Mouse (Mus musculus): ENCODE measurements around the gene Asic4. TPM values are rescaled to one million over a fixed set of nuclear protein-coding genes. Genes with fewer than 3 reads are reported as not detected.

The Asic4 gene
- polyA plus RNA-seq, 1 experiment, result 0.02 TPM

GRCm38 (mm10) chr1:75455948-75456347, 5.7 kb downstream of the Asic4 start:
- DNase-seq (ENCODE audit: low read depth in 1 of 2, low spot score in 2 of 2), result no peak
- Histone ChIP-seq H3K4me1 (ENCODE audit: control insufficient read depth, insufficient read depth, insufficient read length) (peaks cover 5% of the 10 kb centered on the region; the same call in 1 of the 2 replicates), H3K27me3 (ENCODE audit: control insufficient read depth, insufficient read depth, low read length) (peaks cover 23% of the 10 kb centered on the region), H3K27ac (ENCODE audit: insufficient read depth, low read length) (no peak overlapping the region), H3K36me3 (ENCODE audit: control insufficient read depth, insufficient read depth, low read length) (no peaks in the 10 kb centered on the region), H3K4me3 (ENCODE audit: extremely low read depth, insufficient read depth, insufficient read length) (no peak overlapping the region)
- WGBS, result 40% methylated on average over 5 of the region's 5 CpGs
- no peak for TF ChIP-seq CTCF (IDR thresholded peaks at IDR 0.05; ENCODE audit: extremely low read depth, insufficient read depth, insufficient read length, insufficient replicate concordance)
- no peak for TF ChIP-seq POLR2A (IDR thresholded peaks at IDR 0.05; ENCODE audit: low read depth, low read length)

DNA sequence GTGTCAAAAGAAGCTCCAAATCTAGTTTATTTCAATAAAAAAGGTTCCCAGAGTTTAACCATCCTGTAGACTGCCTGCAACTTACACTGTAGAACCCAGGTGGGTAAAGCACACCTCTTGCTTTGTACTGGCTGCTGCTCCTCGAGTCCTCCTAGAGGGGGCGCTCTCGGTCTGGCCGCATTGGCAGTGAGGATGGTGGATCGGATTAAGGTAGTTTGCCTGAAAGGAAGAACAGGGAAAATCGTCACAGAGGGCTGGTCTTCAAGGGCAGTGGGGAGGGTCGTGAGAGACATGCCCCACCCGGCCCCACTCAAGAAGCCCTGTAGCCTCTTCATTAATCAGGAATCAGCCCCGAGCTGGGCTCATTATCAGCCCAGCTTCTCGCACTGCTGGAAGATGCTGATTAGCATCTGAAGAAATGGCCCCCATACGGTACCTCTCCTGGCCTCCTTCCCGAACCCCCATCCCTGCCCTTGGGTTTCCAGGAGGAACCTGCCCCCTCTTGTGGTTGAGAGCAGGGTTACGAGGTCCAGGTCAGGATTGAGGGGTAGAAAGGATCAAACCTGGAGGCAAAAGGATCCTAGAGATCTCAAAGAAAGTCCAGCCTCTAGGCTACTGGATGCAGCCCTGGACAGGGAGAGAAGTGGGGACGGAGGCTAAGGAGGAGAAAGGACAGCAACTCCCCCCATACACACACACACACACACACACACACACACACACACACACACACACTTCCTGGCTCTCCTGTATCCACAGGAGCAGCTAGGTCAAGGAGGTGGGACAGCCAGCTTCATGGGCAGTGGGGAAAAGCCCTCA, 6.7 kb downstream of the Asic4 start:
- WGBS, result 15% methylated on average over 14 of the region's 14 CpGs
- DNase-seq (ENCODE audit: low read depth in 1 of 2, low spot score in 2 of 2), result no peak
- H3K27ac ChIP-seq (ENCODE audit: insufficient read depth, low read length), result no peak overlapping the region
- H3K4me3 ChIP-seq (ENCODE audit: extremely low read depth, insufficient read depth, insufficient read length), result no peak overlapping the region
- TF ChIP-seq POLR2A (IDR thresholded peaks at IDR 0.05; ENCODE audit: low read depth, low read length), result no peak
- no peak for TF ChIP-seq CTCF (IDR thresholded peaks at IDR 0.05; ENCODE audit: extremely low read depth, insufficient read depth, insufficient read length, insufficient replicate concordance)
- peaks cover 16% of the 10 kb centered on the region for H3K27me3 ChIP-seq (ENCODE audit: control insufficient read depth, insufficient read depth, low read length)
- H3K36me3 ChIP-seq (ENCODE audit: control insufficient read depth, insufficient read depth, low read length), result no peaks in the 10 kb centered on the region
- peaks cover 5% of the 10 kb centered on the region; the same call in 1 of the 2 replicates for H3K4me1 ChIP-seq (ENCODE audit: control insufficient read depth, insufficient read depth, insufficient read length)

DNA sequence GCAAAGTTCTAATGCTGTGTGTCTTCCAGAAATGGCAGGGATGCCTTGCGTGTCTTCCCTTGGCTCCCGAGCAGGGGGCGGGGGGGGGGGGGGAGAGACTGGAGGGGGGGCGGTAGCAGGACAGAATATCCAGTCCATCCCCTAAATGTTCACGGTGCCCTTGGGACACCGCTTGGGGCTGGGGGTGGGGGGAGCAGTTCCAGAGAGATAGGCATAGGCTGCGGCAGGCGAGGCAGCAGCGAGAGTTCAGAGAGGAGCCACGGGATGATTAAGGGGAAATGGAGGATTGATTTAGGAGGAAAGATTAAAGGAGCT, 7.4 kb downstream of the Asic4 start:
- no peak for DNase-seq (ENCODE audit: low read depth in 1 of 2, low spot score in 2 of 2)
- no peak overlapping the region for H3K4me3 ChIP-seq (ENCODE audit: extremely low read depth, insufficient read depth, insufficient read length)
- peaks cover 16% of the 10 kb centered on the region for H3K27me3 ChIP-seq (ENCODE audit: control insufficient read depth, insufficient read depth, low read length)
- 10% methylated on average over 10 of the region's 10 CpGs for WGBS
- H3K4me1 ChIP-seq (ENCODE audit: control insufficient read depth, insufficient read depth, insufficient read length), result peaks cover 5% of the 10 kb centered on the region; the same call in 1 of the 2 replicates
- H3K36me3 ChIP-seq (ENCODE audit: control insufficient read depth, insufficient read depth, low read length), result no peaks in the 10 kb centered on the region
- no peak overlapping the region for H3K27ac ChIP-seq (ENCODE audit: insufficient read depth, low read length)
- TF ChIP-seq CTCF (IDR thresholded peaks at IDR 0.05; ENCODE audit: extremely low read depth, insufficient read depth, insufficient read length, insufficient replicate concordance) (no peak), POLR2A (IDR thresholded peaks at IDR 0.05; ENCODE audit: low read depth, low read length) (no peak)

DNA sequence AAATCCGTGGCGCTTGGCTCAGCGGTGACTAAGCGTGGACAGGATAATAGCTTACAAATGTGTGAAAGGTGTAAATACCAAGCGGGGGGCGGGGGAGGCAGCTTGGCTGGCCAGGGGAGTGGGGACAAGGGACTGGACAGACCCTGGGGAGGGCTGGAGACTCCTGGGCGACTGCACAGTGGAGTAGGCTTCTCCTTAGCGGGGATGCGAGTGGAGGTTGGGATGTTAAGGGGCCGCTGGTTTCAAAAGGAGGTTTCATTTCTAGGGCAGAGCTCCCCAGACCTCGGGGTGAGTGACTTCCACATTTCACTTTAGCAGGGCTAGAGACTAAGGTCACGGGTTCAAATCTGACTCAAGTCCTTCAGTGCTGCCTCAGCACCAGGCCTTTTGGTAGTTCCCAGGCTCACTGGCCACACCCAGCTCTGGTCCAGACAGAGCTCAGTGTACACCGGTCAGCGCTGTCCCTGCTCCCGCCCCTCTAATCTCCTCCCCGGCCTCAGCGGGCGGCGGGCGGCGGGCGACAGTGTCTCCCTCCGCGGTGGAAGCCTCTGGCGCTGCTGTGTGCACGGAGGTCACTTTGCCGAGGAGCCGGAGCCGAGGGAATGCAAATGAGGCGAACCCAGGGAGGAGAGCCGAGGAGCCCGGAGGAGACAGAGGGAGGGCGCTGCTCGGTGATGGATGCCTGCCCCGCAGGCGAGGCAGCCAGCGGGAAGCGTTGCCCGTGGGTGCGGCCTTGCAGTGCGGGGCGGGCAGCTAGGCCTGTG, 8.0 kb downstream of the Asic4 start:
- DNase-seq (ENCODE audit: low read depth in 1 of 2, low spot score in 2 of 2), result no peak
- Histone ChIP-seq H3K4me1 (ENCODE audit: control insufficient read depth, insufficient read depth, insufficient read length) (peaks cover 5% of the 10 kb centered on the region; the same call in 1 of the 2 replicates), H3K36me3 (ENCODE audit: control insufficient read depth, insufficient read depth, low read length) (no peaks in the 10 kb centered on the region), H3K27ac (ENCODE audit: insufficient read depth, low read length) (no peak overlapping the region), H3K4me3 (ENCODE audit: extremely low read depth, insufficient read depth, insufficient read length) (no peak overlapping the region), H3K27me3 (ENCODE audit: control insufficient read depth, insufficient read depth, low read length) (peaks cover 16% of the 10 kb centered on the region)
- TF ChIP-seq CTCF (IDR thresholded peaks at IDR 0.05; ENCODE audit: extremely low read depth, insufficient read depth, insufficient read length, insufficient replicate concordance) (no peak), POLR2A (IDR thresholded peaks at IDR 0.05; ENCODE audit: low read depth, low read length) (no peak)
- WGBS, result 11% methylated on average over 42 of the region's 42 CpGs

DNA sequence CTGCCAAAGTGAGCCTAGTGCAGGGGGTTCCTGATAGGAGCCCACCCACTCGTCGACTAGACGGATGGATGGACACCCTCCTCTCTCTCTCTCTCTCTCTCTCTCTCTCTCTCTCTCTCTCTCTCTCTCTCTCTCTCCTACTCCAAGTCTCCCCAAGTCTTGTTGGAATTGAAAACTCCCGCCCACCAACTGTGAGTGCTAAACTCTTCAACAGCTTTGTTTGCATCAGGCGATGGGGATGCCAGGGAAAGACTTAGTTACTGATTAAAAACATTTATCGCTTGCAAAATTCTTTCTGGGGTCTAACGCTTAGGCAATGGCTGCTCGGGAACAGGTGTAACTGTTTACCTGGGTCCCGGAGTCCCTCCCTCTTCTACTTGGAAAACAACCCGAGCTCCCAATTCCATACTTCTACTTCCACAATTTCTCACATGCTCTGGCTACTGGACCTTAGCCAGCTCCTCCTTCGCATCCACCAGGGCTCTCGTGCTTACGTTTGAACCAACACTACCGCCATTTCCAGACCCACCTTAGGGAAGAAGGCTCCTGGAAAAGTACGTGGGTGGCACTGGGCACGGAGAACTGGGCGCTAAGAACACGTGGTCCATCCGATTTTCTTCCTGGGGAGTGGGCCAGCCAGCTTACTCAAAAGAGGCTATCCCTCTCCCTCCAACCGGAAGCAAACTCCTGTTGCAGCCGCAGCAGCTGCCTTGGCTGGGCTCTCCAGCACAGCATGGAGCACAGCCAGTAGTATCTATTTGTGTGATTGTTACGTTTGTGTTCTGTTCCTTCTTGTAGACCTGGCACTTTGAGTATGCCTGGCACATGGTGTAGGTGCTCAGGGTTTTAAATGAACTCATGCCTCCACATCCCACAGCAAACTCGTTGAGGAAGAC, 8.8 kb downstream of the Asic4 start:
- peaks cover 5% of the 10 kb centered on the region; the same call in 1 of the 2 replicates for H3K4me1 ChIP-seq (ENCODE audit: control insufficient read depth, insufficient read depth, insufficient read length)
- H3K36me3 ChIP-seq (ENCODE audit: control insufficient read depth, insufficient read depth, low read length), result no peaks in the 10 kb centered on the region
- peaks cover 16% of the 10 kb centered on the region for H3K27me3 ChIP-seq (ENCODE audit: control insufficient read depth, insufficient read depth, low read length)
- no peak for DNase-seq (ENCODE audit: low read depth in 1 of 2, low spot score in 2 of 2)
- TF ChIP-seq POLR2A (IDR thresholded peaks at IDR 0.05; ENCODE audit: low read depth, low read length) (no peak), CTCF (IDR thresholded peaks at IDR 0.05; ENCODE audit: extremely low read depth, insufficient read depth, insufficient read length, insufficient replicate concordance) (no peak)
- no peak overlapping the region for H3K4me3 ChIP-seq (ENCODE audit: extremely low read depth, insufficient read depth, insufficient read length)
- WGBS, result 27% methylated on average over 22 of the region's 23 CpGs
- no peak overlapping the region for H3K27ac ChIP-seq (ENCODE audit: insufficient read depth, low read length)

GRCm38 (mm10) chr1:75460297-75460696, 10.1 kb downstream of the Asic4 start:
- no peak for TF ChIP-seq CTCF (IDR thresholded peaks at IDR 0.05; ENCODE audit: extremely low read depth, insufficient read depth, insufficient read length, insufficient replicate concordance)
- TF ChIP-seq POLR2A (IDR thresholded peaks at IDR 0.05; ENCODE audit: low read depth, low read length), result no peak
- Histone ChIP-seq H3K36me3 (ENCODE audit: control insufficient read depth, insufficient read depth, low read length) (no peaks in the 10 kb centered on the region), H3K27ac (ENCODE audit: insufficient read depth, low read length) (no peak overlapping the region), H3K4me3 (ENCODE audit: extremely low read depth, insufficient read depth, insufficient read length) (no peak overlapping the region), H3K27me3 (ENCODE audit: control insufficient read depth, insufficient read depth, low read length) (peaks cover 16% of the 10 kb centered on the region), H3K4me1 (ENCODE audit: control insufficient read depth, insufficient read depth, insufficient read length) (peaks cover 5% of the 10 kb centered on the region; the same call in 1 of the 2 replicates)
- 74% methylated on average over 7 of the region's 7 CpGs for WGBS
- DNase-seq (ENCODE audit: low read depth in 1 of 2, low spot score in 2 of 2), result no peak
